Mouse (Mus musculus) lung, postnatal 0 days (tissue): Measurements from ENCODE around the gene Rtp1.

Experiments used
- CTCF ChIP-seq: IDR thresholded peaks from 2 replicates; pipeline ENCODE4 v1.5.1; 2016; ENCODE audit warnings: antibody characterized with exemption, mild to moderate bottlenecking
- EP300 ChIP-seq: IDR thresholded peaks from 2 replicates; pipeline ENCODE4 v1.6.1; 2016; ENCODE audit warnings: antibody characterized with exemption, mild to moderate bottlenecking, control low read depth

DNA sequence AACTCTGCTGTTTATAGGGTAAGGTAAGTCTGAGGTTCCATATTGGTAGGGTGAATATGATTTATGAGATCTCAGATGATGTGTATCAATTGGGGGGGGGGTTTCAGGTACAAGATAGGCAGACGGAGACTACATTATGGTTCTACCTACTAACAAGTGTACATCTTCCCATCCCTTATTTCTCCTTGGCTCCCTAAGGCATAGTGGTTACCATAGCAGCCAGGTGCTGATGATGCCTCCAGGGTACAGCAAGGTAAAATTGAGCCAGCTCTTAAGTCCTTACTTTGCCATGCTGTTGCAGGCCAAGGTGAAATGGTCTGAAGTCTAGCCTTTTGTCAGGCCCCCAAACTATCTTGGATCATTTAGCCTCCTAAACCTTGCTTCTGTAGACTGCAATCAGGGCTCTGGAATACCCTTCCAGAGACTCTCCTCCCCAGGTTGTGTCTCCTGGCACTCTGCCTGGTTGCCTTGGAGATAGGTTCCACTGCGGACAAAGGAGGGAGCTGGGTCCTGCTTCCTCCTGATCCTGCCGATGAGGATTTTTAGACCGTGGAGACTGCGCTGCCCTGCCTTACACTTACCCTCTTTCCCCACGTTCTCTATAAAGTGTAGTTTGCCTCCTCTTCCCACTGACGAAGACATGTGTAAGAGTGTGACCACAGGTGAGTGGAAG, at the start of gene Rtp1:
- TF ChIP-seq CTCF: no peak
- no peak for TF ChIP-seq EP300
